Mouse (Mus musculus) cerebellum, postnatal 36 days (tissue): ENCODE data around the gene Slc6a17.

Experiments
- DNase-seq, 2 experiments: peaks; one replicate each; pipeline ENCODE4 v3.0.0; 2021 to 2022; ENCODE audit warnings: mixed read lengths in 2 of 2

Gene Slc6a17

DNA sequence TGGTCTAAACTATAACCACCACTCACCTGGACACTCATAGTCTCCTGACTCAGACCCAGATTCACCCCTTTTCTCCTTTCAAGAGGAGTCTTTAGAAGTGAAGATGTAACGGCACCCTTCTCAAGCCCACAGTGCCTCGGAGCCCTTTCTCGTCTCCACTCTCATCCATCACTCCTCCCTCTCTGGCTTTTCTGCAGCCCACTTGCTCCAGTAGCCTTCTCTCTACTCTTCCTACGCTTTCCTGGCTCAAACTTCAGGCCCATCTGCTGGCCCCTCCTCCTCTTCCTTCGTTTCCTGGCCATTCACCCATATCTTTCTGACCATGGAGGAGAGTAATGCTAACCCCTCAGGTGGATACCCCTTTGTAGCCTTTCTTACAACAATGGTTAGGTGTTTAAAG is 3.1 kb upstream of the Slc6a17 start:
- DNase-seq: no peak

DNA sequence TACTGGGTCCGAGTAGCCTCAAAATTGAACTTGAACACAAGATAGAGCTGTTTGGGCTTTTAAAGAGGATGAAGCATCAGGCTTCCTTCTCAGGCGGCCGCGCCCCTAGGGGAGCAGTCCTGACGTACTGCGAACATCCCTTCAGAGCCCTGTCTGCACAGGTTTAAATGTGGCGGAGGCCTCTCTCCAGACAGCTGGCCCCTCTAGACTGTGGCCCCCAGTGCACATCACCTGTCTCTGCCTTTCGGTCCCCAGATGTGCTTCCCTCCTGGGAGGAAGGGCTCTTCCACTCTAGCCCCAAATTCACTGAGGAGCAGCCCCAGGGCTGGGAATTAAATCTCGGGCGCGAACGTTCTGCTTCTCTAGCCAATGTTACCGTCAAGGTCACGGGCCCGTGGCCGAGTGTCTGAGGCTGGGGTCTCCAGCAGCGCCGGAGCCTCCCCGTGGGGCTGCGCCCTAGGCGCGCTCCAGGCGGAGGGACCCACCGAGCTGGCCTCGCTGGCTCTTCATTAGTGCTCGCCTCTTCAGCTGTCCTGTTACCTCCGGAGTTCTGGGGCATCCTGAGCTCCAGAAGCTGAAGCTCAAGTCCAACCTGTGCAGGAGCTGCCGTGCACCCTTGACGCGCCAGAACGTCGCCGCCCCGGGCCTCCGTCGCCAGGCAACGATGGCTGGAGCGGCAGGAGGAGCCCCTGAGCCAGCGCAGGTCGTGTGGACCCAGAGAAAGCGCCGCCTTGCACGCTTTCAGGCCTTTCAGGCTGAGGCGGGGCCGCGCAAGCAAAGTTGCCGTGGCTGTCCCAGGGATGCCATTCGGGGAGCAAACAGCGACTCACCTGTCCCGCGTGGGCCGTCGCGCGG is 815 bp downstream of the Slc6a17 start:
- peak; percentile 63 to 66 for DNase-seq

DNA sequence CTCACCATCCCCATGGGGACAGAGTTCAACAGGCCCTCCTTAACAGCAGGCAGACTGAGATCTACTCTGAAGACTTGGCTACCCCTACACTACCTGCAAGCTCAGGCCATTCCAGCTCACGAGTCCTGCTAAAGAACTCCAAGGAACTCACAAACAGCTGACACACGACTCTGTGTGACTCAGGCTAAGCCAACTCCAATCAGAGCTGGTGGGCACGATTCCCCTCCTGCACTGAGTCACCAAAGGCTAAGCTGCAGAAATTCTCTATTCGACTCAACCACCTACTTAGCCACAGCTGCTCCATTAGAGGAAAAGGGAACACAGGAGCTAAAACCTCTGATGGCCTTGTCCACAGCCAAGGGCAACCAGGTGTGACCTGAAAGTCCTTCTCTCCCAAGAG is 1.8 kb downstream of the Slc6a17 start:
- DNase-seq: no peak

DNA sequence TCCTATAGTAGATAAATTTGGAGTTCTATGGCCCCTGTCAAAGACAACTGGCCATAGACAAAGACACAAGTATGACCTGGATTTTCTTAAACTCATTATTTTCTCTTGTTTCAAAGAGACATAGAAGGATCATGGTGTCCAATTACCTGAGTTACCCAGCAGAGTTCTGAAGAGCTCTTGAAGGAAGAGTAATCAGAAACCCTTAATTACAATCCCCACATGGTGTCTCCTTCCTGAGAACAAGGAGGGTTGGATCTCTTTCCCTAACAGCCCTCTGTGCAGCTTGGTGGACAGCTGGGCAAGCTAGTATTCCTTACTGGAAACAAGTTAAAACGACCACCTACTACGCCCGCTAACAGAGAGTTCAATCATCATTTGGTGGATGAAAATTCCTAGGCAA is 6.4 kb downstream of the Slc6a17 start:
- no peak for DNase-seq

DNA sequence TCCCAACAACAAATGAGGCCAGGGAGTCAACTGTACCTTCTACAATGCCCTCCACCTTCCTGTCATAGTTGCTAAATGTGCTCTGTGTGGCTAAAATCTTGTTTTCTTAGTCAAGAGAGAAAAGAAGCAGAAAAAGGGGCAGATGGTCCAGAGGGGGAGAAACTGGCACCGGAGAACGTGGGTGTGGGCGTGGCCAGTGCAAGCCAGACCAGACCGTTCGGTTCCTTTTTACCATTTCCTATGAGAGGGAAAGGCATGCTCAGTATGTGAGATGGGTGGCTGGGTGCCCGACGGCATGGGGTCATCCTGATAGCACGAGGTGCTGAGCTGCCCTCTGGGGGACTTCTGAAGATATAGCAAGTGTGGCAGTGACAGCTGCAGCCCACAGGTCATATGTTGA is 9.1 kb downstream of the Slc6a17 start:
- peak in 1 of 2 experiments; percentile 53 for DNase-seq

DNA sequence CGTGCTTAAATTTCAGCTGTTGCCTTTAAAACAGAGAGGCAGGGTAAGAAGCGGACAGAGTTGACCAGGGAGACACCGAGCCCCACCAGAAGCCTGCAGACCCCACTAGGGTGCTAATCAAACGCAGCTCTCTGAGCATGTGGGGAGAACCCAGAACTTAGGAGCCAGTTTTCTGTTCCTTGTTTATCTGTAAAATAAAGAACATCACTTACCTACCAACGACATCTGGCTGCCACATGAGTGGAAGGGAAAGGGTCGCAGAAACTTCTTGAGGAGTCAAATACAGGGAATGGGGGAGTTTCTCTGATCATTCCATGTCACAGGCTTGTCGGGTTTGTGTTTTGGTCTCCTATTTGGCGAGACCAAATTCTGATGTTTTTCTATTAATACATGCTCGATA is 9.9 kb downstream of the Slc6a17 start:
- no peak for DNase-seq

DNA sequence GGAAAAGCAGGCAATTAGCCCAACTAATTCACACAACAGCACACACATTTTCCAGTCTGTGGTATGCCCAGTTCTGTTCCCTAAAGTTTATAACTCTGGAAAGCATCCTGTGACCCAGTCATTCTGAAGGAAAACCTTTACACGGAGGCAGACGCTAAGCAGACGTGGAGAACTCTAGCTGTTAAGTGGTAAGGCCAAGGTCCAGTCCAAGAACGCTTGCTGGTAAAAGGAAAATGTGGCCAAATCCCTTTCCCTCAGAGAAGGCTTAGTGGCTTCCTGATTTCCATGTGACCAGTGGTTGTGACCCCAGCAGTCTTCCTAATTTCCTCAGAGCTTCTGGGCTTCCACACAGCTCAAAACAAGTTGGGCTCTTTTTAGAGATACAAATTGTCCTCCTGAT is 11.3 kb downstream of the Slc6a17 start:
- DNase-seq: no peak

DNA sequence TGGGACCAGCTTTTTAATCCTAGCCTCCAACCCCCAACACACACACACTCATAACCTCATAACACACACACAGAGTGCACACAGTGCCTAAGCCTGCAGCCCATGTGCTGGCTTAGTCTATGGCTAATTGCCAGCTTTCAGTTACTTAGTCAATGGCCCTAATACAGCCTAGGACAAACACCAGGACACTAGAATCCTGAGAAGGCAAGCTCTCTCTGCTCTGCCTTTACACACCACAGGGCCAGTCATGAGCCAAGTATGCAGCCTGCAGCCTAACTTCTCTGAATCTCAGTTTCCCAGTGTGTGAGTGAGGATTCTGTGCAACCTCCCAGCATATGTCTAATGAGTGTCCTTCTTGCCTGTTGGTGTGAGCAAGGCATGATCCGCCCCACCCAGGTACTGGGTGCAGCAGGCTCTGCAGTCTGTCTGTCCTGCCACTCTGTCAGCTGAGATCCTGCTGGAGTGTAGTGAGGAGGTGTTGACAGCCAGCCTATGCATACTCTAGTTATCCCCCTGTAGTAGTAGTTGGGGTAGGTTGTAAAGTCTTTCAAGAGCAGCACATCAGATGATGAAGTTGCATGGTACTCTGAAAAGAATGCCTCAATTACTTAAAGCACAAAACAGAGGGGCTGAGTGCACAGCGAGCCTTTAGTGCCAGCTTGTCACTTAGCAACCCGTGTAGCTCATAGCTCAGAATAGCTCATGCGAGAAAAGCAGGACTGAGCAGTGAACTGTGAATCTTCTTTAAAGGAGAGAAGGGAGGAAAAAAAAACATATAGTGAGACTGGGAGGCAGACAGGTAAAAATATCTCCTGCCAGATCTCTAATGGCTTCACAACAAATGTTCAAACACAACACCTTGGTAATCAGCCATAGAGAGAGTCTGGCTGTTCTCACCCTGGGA is 12.1 kb downstream of the Slc6a17 start:
- DNase-seq: no peak

DNA sequence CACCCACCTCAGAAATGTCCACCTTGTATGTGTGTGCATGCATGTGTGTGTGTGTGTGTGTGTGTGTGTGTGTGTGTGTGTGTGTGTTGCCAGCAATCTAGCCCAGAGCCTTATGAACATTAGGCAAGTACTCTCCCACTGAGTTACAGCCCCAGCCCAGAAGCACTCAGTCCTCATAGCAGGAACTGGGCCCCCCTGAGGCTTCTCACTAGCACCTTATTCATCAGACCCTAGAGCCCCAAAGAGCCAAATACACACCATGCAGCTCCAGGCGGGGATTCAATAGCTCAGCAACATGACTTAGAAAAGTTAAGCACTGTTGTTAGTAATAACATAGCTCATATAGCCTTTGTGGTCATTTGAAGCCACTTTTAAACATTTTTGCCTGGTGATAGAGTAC is 13.3 kb downstream of the Slc6a17 start:
- DNase-seq: peak in 1 of 2 experiments; percentile 7

DNA sequence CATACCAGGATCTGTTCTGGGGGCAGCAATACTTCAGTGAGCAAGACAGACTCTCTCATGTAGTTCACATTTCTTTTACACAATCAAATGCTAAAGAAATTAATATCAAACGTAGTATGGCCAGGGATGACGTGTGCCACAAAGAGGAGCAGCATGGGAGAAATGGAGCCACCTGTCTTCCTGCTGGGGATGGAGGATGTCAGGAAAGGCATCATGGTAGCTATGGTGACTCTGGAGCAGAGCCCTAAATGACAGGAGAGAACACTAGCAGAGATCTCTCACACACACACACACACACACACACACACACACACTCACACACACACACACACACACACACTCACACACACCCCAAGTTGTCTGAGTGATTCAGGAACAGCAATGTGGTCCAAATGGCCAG is 14.1 kb downstream of the Slc6a17 start:
- peak in 1 of 2 experiments; percentile 23 for DNase-seq

DNA sequence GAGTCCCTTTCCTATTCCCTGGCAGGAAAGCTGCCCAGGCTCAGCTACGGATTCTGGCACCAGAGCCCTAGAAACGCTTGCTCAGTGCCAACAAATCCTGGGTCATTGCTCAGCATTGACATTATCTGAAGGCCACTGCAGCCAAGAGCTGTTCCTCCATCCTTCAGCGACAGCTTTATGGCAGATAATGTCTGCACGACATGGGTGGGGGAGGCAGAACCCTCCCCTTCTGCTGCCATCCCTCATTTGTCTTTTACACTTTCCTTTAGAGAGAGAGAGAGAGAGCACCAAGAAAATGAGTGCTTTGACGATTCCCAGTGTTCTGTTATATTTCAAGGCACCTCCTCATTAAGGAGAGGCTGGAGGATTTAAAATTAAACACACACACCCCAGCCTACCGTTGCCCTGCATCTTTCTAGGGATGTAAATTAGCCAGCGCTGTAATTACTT is 16.1 kb downstream of the Slc6a17 start:
- DNase-seq: peak; percentile 78 to 81

DNA sequence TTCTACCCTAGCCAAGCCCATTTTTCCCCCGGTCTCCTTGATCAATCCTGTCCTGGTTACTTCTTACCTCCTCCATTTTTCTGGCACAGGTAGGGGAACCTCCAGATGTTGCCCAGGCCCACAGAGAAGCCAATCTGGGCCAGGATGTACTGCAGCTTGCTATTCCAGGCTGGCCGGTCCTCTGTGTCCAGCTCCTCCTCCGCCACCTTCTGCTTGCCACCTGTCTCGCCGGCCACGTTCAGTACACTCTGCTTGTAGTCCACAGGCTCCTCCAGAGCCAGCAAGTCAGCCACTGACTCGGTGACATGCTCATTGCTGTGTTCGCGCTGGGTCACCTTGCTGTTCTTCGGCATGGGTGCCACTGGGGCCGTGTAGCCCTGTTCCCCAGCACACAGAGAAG is 17.5 kb downstream of the Slc6a17 start:
- DNase-seq: peak; percentile 77 to 79

DNA sequence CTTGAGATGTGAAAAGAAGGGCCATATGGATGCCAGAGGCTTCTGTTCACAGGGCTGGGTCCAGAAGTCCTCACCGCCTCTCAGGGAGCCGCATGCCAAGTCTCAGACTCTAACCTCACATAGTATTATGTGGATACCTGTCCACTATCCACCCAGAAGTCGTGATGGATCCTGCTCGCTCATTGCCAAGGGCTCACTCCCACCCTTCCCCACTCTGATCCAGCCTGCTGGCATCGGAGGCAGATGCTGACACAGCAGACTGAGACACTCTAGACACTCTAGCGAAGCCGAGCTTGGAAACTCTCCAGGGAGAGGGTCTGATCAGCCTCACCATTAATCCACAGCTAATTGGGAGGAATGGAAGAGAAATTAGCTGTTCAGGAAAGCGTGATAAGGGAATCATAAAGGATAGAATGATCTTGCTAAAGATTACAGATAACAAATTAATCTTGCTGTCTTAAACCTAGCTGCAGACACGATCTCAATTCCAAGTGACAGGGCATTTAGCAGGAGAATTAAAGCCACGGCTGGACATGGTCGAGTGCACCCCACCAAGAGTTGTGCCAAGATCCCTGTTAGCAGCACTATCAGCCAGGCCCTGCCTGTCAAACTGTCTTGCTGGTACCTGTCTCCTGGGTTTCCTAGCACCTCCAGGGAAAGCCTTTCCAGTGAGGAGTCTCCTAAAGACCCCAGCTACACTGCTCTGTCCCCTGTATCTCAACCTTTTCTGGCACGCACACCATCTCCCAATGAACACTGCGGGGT is 21.6 kb downstream of the Slc6a17 start:
- no peak for DNase-seq

DNA sequence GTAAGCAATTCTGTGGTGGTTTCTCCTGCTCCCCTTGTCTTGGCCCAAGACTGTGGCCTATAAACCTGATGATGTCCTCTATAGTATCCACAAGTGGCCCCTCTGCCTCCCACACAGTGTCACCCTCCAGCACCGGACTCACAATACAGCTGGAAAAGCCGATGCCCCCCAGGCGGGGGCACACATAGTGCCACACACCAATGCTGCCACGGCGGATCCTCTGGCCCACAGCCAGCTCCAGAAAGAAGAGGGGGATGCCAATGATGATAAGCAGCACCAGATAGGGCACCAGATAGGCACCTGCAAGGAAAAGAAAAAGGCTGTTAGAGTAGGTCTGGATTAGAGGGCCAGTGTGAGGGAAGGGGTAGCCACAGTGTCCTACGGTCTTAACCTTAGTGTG is 22.3 kb downstream of the Slc6a17 start:
- no peak for DNase-seq

DNA sequence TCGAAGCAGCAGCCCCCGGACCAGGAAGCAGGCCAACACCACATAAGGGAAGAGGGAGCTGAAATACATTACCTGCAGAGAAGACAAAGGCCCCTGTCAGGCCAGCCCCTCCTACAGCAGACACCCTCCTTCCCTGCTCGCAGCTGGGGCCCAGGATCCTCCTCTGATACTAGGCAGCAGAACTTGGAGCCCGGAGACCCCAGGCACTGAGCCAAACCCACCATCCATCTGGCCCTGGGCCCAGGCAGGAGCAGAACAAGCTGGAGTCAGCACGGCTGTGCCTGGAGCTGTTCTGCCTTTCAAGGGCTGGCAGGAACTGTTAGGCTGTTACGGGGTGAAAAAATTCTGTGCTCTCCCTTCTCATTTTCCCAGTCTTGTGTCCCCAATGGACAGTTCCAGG is 26.4 kb downstream of the Slc6a17 start:
- DNase-seq: peak; percentile 71 to 75

DNA sequence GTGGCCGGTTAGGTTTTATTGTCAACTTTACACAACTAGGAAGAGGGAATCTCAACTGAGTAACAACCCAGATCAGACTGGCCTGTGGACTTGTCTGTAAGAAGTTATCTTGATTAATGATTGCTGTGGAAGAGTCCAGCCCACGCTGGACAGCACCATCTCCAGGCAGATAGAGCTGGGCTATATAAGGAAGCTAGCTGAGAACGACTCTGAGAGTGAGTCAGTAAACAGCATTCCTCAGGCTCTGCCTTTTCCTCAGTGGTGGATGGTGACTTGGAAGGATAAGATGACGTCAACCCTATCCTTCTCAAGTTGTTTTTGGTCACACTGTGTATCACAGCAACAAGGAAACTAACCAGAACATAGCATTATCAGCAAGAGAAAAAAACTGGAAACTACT is 29.2 kb downstream of the Slc6a17 start:
- no peak for DNase-seq

DNA sequence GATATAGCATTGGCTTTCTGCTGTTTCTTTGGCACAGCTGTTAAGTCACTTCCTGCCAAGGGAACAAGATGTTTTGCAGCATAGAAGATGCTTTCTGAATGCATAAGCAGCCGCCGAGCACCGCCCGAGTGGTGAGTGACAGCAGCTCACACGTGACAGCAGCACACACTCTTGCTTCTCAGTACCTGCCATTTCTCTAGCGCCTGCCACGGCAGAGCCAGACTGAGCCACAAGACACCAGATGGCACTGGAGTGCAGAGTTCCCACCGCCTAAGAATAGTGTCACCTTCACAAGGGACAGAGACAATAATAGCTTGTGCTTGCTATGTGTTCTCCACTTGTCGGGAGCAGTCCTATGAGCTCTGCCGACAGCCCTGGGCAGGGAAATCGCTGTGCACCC is 34.5 kb downstream of the Slc6a17 start:
- DNase-seq: peak; percentile 80 to 85

DNA sequence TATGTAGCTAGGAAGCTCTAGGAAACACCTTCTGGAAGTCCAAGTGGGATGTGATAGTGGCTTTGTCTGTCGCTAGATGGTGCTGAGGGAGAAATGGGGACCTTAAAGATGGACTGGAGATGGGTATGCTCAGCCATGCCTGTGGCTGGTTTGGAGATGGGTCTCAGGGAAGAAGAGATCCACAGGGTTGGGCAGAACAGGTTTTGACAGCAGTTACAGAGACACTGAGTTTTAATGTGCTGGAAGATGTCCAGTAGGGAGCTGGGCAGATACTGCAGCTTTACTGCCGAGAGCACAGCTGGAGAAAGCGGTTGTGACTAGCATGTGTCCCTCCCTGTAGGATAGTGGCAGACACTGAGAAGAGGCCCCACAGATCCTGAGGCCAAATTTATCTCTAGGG is 37.2 kb downstream of the Slc6a17 start:
- DNase-seq: no peak

DNA sequence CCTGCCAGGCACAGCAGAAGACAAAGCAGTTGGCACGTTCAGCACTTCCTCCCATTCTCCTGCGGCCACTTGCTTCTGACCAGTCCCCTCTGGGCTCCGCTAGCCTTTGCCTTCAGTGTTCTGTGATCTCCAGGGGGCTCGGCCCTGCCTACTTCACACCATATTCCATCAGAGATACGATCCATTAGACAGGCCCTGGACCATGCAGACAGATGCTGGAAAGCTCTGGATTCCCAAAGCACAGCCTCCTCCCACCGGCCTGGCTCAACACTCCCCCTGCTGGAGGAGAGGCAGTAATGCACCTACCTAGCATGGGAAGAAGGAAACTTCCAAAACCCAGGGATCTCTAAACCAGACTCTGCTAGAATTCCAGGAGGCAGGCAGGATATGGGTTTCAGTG is 45.6 kb downstream of the Slc6a17 start:
- peak; percentile 37 to 42 for DNase-seq

DNA sequence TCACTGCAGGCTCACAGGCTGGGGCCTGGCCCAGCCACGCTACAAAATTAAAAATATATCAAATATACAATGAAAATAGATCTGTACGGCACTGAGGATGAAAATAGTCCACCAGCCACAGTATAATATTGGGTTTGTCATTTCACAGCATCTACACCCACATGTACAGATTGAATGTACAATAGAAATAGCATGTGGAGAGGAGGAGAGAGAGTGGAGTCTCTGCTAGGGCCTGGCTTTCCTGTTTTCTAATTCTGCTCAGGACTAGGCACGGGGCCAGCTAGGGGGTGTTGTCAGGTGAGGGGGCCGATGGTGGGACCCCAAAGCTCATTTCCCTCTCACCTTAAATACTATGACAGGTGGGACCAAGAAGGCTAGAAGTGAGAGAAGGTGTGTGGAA is 48.8 kb downstream of the Slc6a17 start:
- DNase-seq: no peak

DNA sequence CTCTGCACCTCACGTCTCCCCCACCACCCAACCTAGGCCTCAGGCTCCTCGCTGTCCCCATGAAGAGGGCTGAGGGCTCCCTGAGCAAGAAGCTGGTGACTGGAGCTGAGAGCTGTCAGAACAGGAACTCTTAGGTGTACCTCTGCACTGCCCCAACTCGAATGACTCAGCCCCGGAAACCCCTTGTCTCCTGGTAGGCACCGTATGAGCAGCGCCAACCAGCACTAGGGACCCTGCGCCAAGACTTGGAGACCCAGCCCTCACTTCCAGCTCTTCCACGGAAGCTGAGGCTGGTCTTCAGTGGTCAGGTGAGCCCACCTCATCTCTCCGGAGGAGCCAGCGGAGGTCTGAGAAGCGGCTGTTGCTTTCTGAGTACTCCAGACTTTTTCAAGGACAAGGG is 49.7 kb downstream of the Slc6a17 start:
- DNase-seq: no peak

DNA sequence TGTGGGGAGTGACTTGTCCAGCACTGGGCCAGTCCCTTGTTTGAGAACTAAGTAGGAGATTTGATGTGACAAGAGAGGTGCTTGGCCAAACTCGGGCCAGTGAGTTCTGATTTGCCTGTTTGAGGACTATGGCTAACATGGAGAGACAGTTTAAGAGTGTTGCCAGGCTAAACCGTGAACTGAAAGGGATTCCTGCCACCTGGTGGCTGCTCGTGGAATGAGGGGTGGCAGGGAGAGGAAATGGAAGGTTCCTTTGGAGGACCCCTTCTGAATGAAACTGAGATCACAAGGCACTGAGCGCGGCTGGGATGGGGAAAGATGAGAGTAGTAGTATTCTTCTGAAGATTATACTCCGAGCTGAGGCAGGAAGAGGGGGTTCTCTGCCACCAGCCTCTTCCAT is 51.2 kb downstream of the Slc6a17 start:
- DNase-seq: peak; percentile 78 to 79

DNA sequence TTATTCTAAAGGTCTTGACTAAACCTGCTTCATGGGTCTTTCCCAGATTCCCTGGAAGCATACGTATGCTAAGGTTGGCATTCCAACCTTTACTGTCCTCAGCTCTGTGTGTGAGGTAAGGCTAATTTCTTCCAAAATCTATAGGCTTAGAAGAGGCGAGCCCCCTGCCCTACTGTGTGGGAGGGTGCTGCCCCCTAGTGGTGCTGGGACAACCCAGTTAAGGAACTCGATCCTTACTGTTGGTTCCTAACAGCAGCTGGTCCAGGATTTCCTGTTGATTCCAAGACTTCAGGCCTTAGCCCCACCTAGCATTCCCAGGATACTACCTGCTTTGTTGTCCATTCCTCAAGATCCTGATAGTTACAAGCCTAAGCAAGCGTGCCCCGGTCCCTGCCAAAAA is 55.7 kb downstream of the Slc6a17 start:
- peak; percentile 83 to 87 for DNase-seq
